Mouse (Mus musculus): ENCODE measurements at regions not wholly inside any gene's neighbourhood (a gene's known extent, or its start where the extent isn't known, plus 50 kb on each side); places are given as distances from the start of the nearest gene placed in this dataset.
"Not testable (repeated sequence)": the region's sequence is repeated elsewhere in the genome, so short reads cannot be mapped to it uniquely, and the experiment has no call there.

DNA sequence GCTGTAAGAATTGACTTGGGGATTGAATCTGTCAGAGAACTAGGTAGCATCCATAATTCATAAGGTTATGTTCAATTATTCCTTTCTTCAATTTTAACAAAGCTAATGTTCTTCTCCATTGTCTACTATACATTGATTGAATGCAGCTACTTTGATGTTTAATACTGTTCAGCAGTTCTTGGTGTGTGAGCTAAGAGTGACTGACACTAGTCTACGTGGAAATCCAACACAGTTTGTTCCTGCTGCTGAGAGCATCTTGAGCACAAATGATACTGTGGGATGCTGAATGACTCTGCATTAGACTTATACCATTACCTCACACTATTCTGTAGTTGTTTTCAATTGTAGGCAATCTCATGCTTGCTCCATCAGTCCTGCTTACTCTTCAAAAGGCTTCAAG lies 249.4 kb upstream of the Akr1e1 start:
- Histone ChIP-seq H3K9me3 (ENCODE audit: control insufficient read depth, low read length) (no peaks in the 10 kb centered on the region), H3K4me3 (ENCODE audit: low read depth, low read length) (no peak overlapping the region), H3K4me2 (ENCODE audit: low read depth, low read length) (no peak overlapping the region), H3K27ac (ENCODE audit: low read depth, low read length) (no peak overlapping the region), H3K36me3 (ENCODE audit: control insufficient read depth, insufficient read depth, low read length) (no peaks in the 10 kb centered on the region), H3K27me3 (ENCODE audit: control insufficient read depth, insufficient read depth, low read length) (no peaks in the 10 kb centered on the region), H3K9ac (replicated peaks; ENCODE audit: low read depth, low read length) (no peak overlapping the region), H3K4me1 (ENCODE audit: control insufficient read depth, insufficient read depth, low read length) (no peaks in the 10 kb centered on the region)
- ATAC-seq (ENCODE audit: low read depth), result no peak
- WGBS, result 44% methylated on average over 1 of the region's 1 CpGs

DNA sequence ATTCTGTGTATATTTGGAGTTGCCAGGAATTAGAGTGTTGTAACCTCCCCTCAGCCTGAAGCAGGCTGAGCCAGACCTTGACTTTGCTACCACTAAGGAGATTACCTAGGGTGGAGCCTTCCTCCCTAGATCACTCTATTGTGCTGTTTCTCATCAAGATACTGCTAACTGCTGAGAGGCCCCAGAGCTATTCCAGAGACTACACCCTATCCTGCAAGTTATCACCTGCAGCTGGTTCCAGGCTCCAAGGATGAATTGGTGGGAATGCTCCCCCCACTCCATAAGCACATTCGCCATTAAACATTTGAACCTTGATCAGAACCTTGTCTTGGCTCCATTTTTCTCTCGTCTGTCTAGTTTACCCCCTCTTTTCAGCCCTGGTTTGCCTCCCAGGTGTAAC lies 230.5 kb upstream of the Akr1e1 start:
- ATAC-seq (ENCODE audit: low read depth); H3K36me3 ChIP-seq (ENCODE audit: control insufficient read depth, insufficient read depth, low read length); H3K27ac ChIP-seq (ENCODE audit: low read depth, low read length); H3K27me3 ChIP-seq (ENCODE audit: control insufficient read depth, insufficient read depth, low read length); H3K9me3 ChIP-seq (ENCODE audit: control insufficient read depth, low read length); H3K4me1 ChIP-seq (ENCODE audit: control insufficient read depth, insufficient read depth, low read length); H3K4me3 ChIP-seq (ENCODE audit: low read depth, low read length); H3K4me2 ChIP-seq (ENCODE audit: low read depth, low read length); H3K9ac ChIP-seq (replicated peaks; ENCODE audit: low read depth, low read length): not testable (repeated sequence)
- 90% methylated on average over 2 of the region's 2 CpGs for WGBS

DNA sequence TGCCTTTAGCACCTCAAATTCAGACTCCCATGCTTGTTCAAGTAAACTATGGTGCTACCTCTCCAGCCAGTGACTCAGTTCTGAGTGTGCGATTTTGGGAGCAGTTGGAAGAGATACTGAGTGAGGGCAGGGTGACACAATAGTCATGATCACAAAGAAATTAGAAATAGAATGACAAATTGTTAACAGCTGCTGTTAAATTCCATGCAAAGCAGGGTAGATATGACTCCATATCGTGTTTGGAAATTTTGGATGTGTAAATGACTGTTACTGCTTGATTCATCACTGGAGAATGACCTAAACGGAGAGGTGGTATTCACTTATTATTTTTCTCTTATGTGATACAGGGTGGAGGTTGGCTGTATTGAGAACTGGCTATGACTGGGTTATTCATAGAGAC lies 217.8 kb upstream of the Akr1e1 start:
- no peak for ATAC-seq (ENCODE audit: low read depth)

DNA sequence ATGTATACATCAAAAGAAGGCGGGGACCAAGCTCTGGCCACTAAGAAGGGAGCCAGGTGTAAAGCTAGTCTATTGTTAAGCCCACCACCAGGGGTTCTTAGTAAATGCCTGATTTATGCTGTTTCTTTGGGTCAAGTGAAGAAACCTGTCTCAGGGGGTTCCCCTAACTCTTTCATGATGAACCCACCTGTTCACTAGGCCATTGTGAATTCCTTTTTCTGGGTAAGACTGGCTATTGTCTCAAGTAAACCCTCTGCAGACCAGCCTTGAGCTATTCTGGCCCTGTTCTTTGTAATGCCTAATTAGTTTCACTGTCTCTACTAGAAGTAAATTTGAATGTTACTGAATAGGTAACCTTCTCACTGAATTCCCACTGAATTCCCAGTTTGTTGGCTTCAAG lies 216.8 kb upstream of the Akr1e1 start:
- not testable (repeated sequence) for H3K9ac ChIP-seq (replicated peaks; ENCODE audit: low read depth, low read length); H3K4me2 ChIP-seq (ENCODE audit: low read depth, low read length); H3K27ac ChIP-seq (ENCODE audit: low read depth, low read length); H3K36me3 ChIP-seq (ENCODE audit: control insufficient read depth, insufficient read depth, low read length); H3K4me3 ChIP-seq (ENCODE audit: low read depth, low read length); H3K4me1 ChIP-seq (ENCODE audit: control insufficient read depth, insufficient read depth, low read length); H3K27me3 ChIP-seq (ENCODE audit: control insufficient read depth, insufficient read depth, low read length); H3K9me3 ChIP-seq (ENCODE audit: control insufficient read depth, low read length); ATAC-seq (ENCODE audit: low read depth)
- 90% methylated on average over 1 of the region's 1 CpGs for WGBS

More for the DNA sequence above, 217.8 kb upstream of the Akr1e1 start:
- no peak overlapping the region for H3K4me3 ChIP-seq (ENCODE audit: low read depth, low read length)
- H3K27ac ChIP-seq (ENCODE audit: low read depth, low read length), result no peak overlapping the region
- 89% methylated on average over 3 of the region's 3 CpGs for WGBS
- no peak overlapping the region for H3K4me2 ChIP-seq (ENCODE audit: low read depth, low read length)
- no peaks in the 10 kb centered on the region for H3K9me3 ChIP-seq (ENCODE audit: control insufficient read depth, low read length)
- no peak overlapping the region for H3K9ac ChIP-seq (replicated peaks; ENCODE audit: low read depth, low read length)
- H3K36me3 ChIP-seq (ENCODE audit: control insufficient read depth, insufficient read depth, low read length), result no peaks in the 10 kb centered on the region
- no peaks in the 10 kb centered on the region for H3K4me1 ChIP-seq (ENCODE audit: control insufficient read depth, insufficient read depth, low read length)
- H3K27me3 ChIP-seq (ENCODE audit: control insufficient read depth, insufficient read depth, low read length), result no peaks in the 10 kb centered on the region

DNA sequence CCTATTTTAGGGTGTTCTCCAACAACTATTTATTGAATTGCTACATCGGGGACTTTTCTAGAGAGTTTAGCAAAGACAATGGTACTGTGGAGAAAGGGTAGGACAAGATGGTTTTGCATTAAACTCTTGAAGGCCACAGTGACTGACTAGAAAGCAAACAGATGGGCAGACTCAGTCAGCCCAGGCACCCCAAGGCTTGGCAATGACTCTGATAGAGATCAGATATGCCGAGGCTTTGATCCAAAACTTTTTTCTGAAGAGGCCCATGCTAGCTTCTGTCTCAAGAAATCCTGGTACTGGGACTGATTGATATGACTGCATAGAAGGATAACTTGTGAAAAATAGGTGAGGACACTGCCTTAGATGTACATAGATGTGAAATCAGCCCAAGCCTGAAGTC lies 197.9 kb upstream of the Akr1e1 start:
- Histone ChIP-seq H3K9me3 (ENCODE audit: control insufficient read depth, low read length) (no peaks in the 10 kb centered on the region), H3K4me3 (ENCODE audit: low read depth, low read length) (no peak overlapping the region), H3K4me1 (ENCODE audit: control insufficient read depth, insufficient read depth, low read length) (no peaks in the 10 kb centered on the region), H3K36me3 (ENCODE audit: control insufficient read depth, insufficient read depth, low read length) (no peaks in the 10 kb centered on the region), H3K9ac (replicated peaks; ENCODE audit: low read depth, low read length) (no peak overlapping the region), H3K4me2 (ENCODE audit: low read depth, low read length) (no peak overlapping the region), H3K27me3 (ENCODE audit: control insufficient read depth, insufficient read depth, low read length) (no peaks in the 10 kb centered on the region), H3K27ac (ENCODE audit: low read depth, low read length) (no peak overlapping the region)
- WGBS, result 86% methylated on average over 2 of the region's 2 CpGs
- no peak for ATAC-seq (ENCODE audit: low read depth)

DNA sequence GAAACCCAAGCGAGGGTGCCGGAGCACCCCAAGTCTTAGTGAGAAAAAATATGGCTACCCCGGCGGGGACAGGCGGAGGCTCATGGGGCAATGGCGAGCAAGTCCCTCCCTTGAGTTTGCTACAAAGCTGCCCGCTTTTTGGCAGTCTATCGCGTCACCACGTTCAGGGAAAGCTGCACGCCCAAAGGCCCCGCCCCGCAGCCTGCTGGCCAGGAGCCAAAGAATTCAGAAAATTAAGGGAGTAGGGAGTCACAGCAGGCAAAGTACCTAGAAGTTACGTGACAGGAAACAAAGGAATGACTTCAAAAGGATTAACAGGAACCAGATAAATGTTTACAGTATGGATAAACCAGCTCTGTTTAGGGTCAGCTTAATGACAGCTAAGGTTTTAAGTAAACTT lies 191.7 kb upstream of the Akr1e1 start:
- no peak overlapping the region for H3K27ac ChIP-seq (ENCODE audit: low read depth, low read length)
- H3K36me3 ChIP-seq (ENCODE audit: control insufficient read depth, insufficient read depth, low read length), result no peaks in the 10 kb centered on the region
- H3K9me3 ChIP-seq (ENCODE audit: control insufficient read depth, low read length), result no peaks in the 10 kb centered on the region
- no peaks in the 10 kb centered on the region for H3K4me1 ChIP-seq (ENCODE audit: control insufficient read depth, insufficient read depth, low read length)
- no peak for ATAC-seq (ENCODE audit: low read depth)
- H3K4me2 ChIP-seq (ENCODE audit: low read depth, low read length), result no peak overlapping the region
- no peaks in the 10 kb centered on the region for H3K27me3 ChIP-seq (ENCODE audit: control insufficient read depth, insufficient read depth, low read length)
- no peak overlapping the region for H3K9ac ChIP-seq (replicated peaks; ENCODE audit: low read depth, low read length)
- H3K4me3 ChIP-seq (ENCODE audit: low read depth, low read length), result no peak overlapping the region
- WGBS, result 94% methylated on average over 14 of the region's 14 CpGs

DNA sequence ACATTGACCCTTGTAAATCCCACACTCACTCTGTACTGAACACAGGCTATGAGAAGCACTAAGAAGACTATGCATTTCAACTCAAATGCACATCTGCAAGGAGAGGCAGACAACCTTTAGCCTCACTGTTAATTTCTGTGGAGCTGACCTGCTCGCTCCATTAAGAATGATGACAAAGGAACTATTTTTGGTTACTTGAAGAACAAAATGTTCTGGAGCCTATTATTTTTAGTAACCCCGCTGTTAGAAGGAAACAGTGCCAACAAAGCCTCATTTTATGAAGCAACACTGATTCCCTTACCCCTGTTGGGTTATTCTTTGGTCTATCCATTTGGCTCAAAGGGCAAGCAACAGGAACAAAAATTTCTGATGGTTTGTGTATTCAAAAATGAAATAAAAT lies 182.2 kb upstream of the Akr1e1 start:
- Histone ChIP-seq H3K36me3 (ENCODE audit: control insufficient read depth, insufficient read depth, low read length) (no peaks in the 10 kb centered on the region), H3K9ac (replicated peaks; ENCODE audit: low read depth, low read length) (no peak overlapping the region), H3K4me2 (ENCODE audit: low read depth, low read length) (no peak overlapping the region), H3K4me1 (ENCODE audit: control insufficient read depth, insufficient read depth, low read length) (no peaks in the 10 kb centered on the region), H3K27ac (ENCODE audit: low read depth, low read length) (no peak overlapping the region), H3K27me3 (ENCODE audit: control insufficient read depth, insufficient read depth, low read length) (no peaks in the 10 kb centered on the region), H3K9me3 (ENCODE audit: control insufficient read depth, low read length) (no peaks in the 10 kb centered on the region), H3K4me3 (ENCODE audit: low read depth, low read length) (no peak overlapping the region)
- no peak for ATAC-seq (ENCODE audit: low read depth)
- WGBS, result 78% methylated on average over 2 of the region's 2 CpGs

DNA sequence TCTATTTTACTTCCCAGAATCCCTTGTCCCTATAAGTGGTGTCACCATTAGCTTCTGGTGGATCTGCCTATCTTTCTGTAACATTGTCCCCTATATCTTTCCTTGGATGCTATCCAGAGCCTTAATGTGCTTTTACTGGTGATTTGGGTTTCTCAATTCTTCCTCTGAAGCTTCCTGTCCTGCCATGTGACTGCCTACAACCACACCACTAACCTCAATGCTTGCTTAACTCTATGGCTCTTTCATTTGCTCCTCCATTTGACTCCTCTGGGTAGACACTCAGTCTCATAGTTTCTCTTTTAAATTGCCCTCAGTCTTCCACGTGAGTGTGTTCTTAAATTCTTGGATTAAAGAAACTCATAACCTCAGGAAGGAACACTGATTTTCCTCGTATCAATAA lies 181.4 kb upstream of the Akr1e1 start:
- ATAC-seq (ENCODE audit: low read depth), result no peak
- Histone ChIP-seq H3K27ac (ENCODE audit: low read depth, low read length) (no peak overlapping the region), H3K4me3 (ENCODE audit: low read depth, low read length) (no peak overlapping the region), H3K4me2 (ENCODE audit: low read depth, low read length) (no peak overlapping the region), H3K36me3 (ENCODE audit: control insufficient read depth, insufficient read depth, low read length) (no peaks in the 10 kb centered on the region), H3K4me1 (ENCODE audit: control insufficient read depth, insufficient read depth, low read length) (no peaks in the 10 kb centered on the region), H3K9me3 (ENCODE audit: control insufficient read depth, low read length) (no peaks in the 10 kb centered on the region), H3K27me3 (ENCODE audit: control insufficient read depth, insufficient read depth, low read length) (no peaks in the 10 kb centered on the region), H3K9ac (replicated peaks; ENCODE audit: low read depth, low read length) (no peak overlapping the region)
- 73% methylated on average over 2 of the region's 2 CpGs for WGBS

DNA sequence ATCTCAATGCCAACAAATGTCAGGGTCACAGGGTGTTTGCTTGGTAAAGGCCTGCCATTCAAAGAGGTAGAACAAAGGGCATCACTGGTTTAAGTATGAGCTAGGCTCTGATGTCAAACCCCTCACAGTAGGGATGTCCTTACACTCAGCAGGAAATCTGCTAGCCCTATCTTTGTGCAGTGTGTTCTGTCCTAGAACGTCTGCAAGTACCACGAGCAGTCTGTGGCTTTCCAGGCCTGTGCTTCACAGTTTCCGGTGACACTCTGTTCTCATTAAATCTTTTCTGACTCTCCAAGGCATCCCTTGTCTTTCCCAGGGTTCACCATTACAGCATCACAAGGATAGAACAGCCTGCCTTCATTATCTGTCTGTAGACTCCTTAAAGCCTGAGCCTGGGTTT lies 174.3 kb upstream of the Akr1e1 start:
- 54% methylated on average over 3 of the region's 3 CpGs for WGBS
- Histone ChIP-seq H3K4me2 (ENCODE audit: low read depth, low read length) (no peak overlapping the region), H3K36me3 (ENCODE audit: control insufficient read depth, insufficient read depth, low read length) (no peaks in the 10 kb centered on the region), H3K4me3 (ENCODE audit: low read depth, low read length) (no peak overlapping the region), H3K9ac (replicated peaks; ENCODE audit: low read depth, low read length) (no peak overlapping the region), H3K9me3 (ENCODE audit: control insufficient read depth, low read length) (no peaks in the 10 kb centered on the region), H3K4me1 (ENCODE audit: control insufficient read depth, insufficient read depth, low read length) (no peaks in the 10 kb centered on the region), H3K27me3 (ENCODE audit: control insufficient read depth, insufficient read depth, low read length) (no peaks in the 10 kb centered on the region), H3K27ac (ENCODE audit: low read depth, low read length) (no peak overlapping the region)
- no peak for ATAC-seq (ENCODE audit: low read depth)

DNA sequence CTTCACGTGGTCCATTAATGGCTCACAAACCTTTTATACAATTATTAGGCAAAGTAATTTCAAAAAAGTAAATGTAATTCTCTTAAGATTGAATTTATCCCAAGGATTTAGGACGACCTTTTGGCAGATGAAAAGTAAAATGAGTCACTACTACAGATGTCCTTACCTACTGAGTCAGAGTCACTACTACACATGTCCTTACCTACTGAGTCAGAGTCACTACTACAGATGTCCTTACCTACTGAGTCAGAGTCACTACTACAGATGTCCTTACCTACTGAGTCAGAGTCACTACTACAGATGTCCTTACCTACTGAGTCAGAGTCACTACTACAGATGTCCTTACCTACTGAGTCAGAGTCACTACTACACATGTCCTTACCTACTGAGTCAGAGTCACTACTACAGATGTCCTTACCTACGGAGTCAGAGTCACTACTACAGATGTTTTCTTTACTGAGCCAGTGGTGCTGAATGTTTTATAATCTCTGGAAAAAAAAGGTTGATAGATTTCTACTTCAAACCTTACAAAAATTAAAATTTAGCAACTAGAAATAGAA lies 169.4 kb upstream of the Akr1e1 start:
- 82% methylated on average over 3 of the region's 3 CpGs for WGBS
- not testable (repeated sequence) for H3K9me3 ChIP-seq (ENCODE audit: control insufficient read depth, low read length); H3K27me3 ChIP-seq (ENCODE audit: control insufficient read depth, insufficient read depth, low read length); H3K36me3 ChIP-seq (ENCODE audit: control insufficient read depth, insufficient read depth, low read length); H3K9ac ChIP-seq (replicated peaks; ENCODE audit: low read depth, low read length); H3K4me1 ChIP-seq (ENCODE audit: control insufficient read depth, insufficient read depth, low read length); ATAC-seq (ENCODE audit: low read depth); H3K4me2 ChIP-seq (ENCODE audit: low read depth, low read length); H3K4me3 ChIP-seq (ENCODE audit: low read depth, low read length); H3K27ac ChIP-seq (ENCODE audit: low read depth, low read length)
